Mouse (Mus musculus) mouse trophoblast stem cell (cell line): ENCODE data around the gene Sh3glb2.

Experiments
- in situ Hi-C, 2 experiments: fragments of 300-500 bp; cut with MseI, MboI; formaldehyde crosslinking; loops; 2 replicates in 1 of 2; 3 replicates in 1 of 2; pipeline ENCODE4 v1.15.1; 2025

Sh3glb2 gene

DNA sequence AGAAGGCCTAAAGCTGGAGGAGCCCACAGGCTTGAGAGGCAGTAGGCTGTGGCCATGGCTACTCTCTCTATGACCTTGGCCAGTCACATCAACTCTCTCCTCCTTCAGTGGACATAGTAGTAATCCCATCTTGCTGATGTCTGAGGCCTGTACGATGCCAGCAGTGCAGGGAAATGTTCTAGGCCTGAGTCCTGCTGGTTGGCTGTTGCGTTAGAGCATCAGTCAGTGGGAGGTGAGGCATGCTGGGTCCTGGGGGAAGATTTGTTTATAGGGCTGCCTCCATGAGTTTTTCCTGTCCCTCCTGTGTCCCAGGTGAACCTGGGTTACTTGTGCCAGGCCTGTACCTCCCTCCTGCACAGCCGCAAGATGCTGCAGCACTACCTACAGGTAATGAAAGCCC is 17.1 kb downstream of the Sh3glb2 start:
- in situ Hi-C loops, result no loop called here

DNA sequence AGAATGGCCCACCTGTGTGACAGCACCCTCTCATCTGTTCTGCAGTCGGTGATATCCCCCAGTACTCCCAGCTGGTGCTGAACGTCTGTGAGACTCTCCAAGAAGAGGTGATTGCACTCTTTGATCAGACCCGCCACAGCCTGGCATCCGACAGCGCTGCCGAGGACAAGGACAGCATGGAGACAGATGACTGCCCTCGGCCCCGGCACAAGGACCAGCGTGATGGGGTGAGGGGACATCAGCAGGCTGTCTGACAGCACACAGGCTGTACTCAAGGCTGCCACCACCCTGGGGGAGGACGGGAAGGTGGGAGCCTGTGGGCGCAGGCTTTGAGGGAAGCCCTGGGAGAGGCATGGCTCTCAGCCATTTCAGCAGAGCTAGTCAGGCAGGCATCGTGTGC is 22.0 kb downstream of the Sh3glb2 start:
- in situ Hi-C loops, result no loop called here

GRCm38 (mm10) chr2:30336174-30336915 is 22.8 kb downstream of the Sh3glb2 start:
- in situ Hi-C loops, result no loop called here

GRCm38 (mm10) chr2:30335324-30335723 is 23.8 kb downstream of the Sh3glb2 start:
- in situ Hi-C loops, result no loop called here

GRCm38 (mm10) chr2:30328791-30329190 is 30.3 kb downstream of the Sh3glb2 start:
- in situ Hi-C loops, result no loop called here

DNA sequence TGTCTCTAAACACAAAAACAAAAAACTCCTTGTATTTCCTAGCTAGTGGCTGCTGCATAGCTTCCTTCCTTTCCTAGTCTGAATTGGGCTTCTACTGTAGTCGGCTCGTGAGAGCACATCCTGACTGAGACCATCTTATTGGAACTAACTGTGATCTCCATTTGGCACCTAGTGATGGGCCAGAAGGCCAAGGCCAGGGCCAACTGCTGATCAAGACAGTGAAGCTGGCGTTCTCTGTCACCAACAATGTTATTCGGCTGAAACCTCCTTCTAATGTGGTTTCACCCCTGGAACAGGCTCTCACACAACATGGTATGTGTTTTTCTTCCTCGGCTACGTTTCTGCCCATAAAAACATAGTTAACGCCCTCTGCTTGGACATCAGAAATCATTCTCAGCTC is 31.9 kb downstream of the Sh3glb2 start:
- in situ Hi-C loops, result no loop called here

DNA sequence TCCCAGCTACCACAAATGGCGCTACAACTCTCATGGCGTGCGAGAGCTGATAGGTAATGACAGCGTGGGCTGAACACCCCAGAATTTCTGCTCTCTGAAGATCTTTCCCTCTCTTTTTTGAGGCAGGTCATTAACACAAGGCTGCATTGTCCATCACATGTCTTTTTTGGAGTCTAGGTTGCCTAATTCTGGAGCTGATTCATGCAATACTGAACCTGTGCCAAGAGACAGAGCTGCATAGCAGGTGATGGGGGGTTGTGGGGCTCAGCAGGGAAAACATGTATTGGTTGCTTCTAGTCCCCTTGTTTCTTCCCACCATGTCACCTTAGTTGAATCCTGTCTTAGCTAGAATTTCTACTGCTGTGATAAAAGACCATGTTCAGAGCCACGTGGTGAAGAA is 33.8 kb downstream of the Sh3glb2 start:
- in situ Hi-C loops, result no loop called here

DNA sequence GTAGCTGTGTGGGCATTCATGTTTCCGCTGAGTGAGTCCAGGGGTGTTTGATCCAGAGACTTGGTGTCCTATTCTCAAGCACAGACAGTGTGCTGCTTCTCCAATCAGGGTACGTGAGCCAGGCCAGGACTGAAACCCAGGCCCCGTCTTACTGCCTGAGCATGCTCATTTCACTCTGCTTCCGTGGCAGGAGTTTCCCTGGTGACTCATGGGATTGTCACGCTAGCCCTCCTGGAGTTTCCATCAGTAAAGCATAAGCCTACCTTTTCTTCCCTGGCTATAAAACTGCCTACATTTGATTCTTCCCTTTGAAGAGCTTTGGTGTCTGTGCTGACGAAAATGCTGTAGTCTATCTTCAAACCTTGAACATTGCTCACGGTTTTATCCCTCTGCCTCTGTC is 36.0 kb downstream of the Sh3glb2 start:
- in situ Hi-C loops, result no loop called here

DNA sequence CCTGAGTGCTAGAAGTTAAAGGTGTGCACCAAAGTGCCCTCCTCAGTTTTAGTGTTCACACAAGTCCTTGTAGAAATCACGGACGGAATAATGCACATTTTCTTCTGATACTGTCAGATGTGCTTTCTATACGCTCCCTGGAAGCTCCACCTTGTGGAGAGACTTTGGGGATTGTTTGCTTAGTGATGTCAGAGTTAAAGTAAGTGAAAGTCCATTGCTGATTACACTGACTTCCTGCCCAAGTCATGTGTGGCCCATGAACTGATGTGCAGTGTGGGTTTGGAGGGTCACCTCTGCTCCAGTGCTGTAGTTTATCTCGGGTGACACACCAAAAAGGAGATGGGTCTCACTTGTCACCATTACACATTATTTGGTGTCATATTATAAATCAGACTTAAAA is 39.9 kb downstream of the Sh3glb2 start:
- in situ Hi-C loops, result no loop called here

DNA sequence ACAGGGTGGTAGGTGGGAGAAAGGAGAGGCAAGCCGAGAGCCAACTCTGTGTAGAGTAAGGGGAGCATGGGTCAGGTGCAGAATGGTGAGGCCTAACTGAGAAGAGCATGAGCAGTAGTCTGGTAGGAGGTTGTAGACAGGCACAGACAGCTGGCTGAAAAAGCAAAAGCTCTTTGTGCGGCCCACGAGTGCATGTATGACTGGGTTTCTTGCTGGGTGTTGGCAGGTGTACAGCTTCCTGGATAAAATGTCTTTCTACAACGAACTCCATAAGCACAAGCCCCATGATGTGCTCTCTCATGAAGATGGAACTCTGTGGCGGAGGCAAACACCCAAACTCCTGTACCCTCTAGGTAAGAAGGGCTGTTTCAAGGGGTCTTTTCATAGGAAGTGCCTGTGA is 42.2 kb downstream of the Sh3glb2 start:
- in situ Hi-C loops, result no loop called here

- in situ Hi-C loops, result no loop called here
These were observed 43.0 kb downstream of the Sh3glb2 start for GRCm38 (mm10) chr2:30316136-30316535.

DNA sequence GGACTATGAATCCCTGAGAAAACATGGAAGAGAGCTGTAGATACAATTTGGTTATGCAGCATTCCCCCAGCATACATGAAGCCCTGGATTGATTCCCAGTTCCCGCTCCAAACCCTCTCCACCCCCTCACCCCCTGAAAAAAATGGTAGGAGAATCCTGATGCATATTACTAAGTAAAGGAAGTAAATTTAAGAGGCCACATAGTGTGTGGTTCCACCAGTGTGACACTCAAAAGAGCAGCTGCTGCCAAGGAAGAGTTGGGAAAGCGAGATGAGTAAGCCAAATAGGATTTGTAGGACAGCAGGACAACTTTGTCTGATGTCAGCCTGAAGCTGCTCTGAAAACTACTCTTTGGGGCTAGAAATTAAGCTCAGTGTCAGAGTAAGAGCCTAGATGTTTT is 47.7 kb downstream of the Sh3glb2 start:
- in situ Hi-C loops, result no loop called here

DNA sequence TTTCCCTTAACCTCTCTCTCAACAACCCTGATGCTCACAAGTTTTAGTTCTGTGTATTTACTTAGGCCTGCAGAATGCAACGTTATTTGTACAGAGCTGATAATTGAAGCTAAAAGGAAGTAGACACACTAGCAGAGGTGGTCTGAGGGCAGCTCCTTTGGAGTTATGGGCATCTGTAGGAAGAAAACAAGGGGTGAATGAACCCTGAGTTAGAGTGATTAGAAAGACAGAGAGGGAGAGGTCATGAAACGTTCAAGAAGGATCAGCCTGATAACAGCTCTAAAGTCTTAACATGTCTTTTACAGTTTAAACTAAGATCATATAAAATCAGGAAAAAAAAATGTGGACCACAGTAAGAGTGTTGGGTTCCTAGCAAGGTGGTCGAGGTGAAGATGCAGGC is 49.8 kb downstream of the Sh3glb2 start:
- in situ Hi-C loops, result no loop called here

GRCm38 (mm10) chr2:30306087-30306486 is 53.0 kb downstream of the Sh3glb2 start:
- in situ Hi-C loops, result no loop called here

GRCm38 (mm10) chr2:30299966-30300365 is 59.2 kb downstream of the Sh3glb2 start:
- in situ Hi-C loops, result no loop called here

- in situ Hi-C loops, result no loop called here
These were observed 59.6 kb downstream of the Sh3glb2 start for GRCm38 (mm10) chr2:30299525-30299924.
